Mouse (Mus musculus) cerebellum, adult 2 months (tissue): Measurements from ENCODE around the gene Sdsl.

ENCODE experiments used
- CTCF ChIP-seq: fragments of 200-500 bp; IDR thresholded peaks from 2 replicates; pipeline ENCODE4 v1.5.1; 2011; ENCODE audit warnings: low read depth, mild to moderate bottlenecking, control low read depth, low read length, moderate library complexity, borderline replicate concordance; ENCODE audit not compliant: insufficient read depth
- POLR2A ChIP-seq: fragments of 200-500 bp; IDR thresholded peaks from 2 replicates; pipeline ENCODE4 v1.6.1; 2011; ENCODE audit warnings: low read length, control low read depth, borderline replicate concordance; ENCODE audit not compliant: insufficient read depth

- no peak for TF ChIP-seq POLR2A
- no peak for TF ChIP-seq CTCF
These were observed 26.6 kb upstream of the Sdsl start for GRCm38 (mm10) chr5:120499202-120499601.
